Mouse (Mus musculus) thymus, adult 2 months (tissue): ENCODE data around the gene Atg4d. TPM values are rescaled to one million over a fixed set of nuclear protein-coding genes. Genes with fewer than 3 reads are reported as not detected.

ENCODE experiments used
- DNase-seq: peaks from one replicate; pipeline ENCODE4 v3.0.0; 2021
- H3K27ac ChIP-seq: fragments of 200-500 bp; 2 replicates; pipeline ENCODE4 v1.5.1; 2012; ENCODE audit warnings: low read length, control low read depth; ENCODE audit not compliant: control insufficient read depth, insufficient read depth
- H3K27me3 ChIP-seq: fragments of 200-500 bp; 2 replicates; pipeline ENCODE4 v1.6.1; 2012; ENCODE audit warnings: mild to moderate bottlenecking, low read length, moderate library complexity, mixed read lengths; ENCODE audit not compliant: control insufficient read depth, insufficient read depth
- H3K36me3 ChIP-seq: fragments of 200-500 bp; 2 replicates; pipeline ENCODE4 v1.6.1; 2012; ENCODE audit warnings: mild to moderate bottlenecking, low read length, moderate library complexity; ENCODE audit not compliant: control insufficient read depth, insufficient read depth
- H3K4me1 ChIP-seq: fragments of 200-500 bp; replicated peaks from 2 replicates; pipeline ENCODE4 v1.6.1; 2012; ENCODE audit warnings: low read length; ENCODE audit not compliant: control insufficient read depth, insufficient read depth
- H3K4me3 ChIP-seq: fragments of 200-500 bp; 2 replicates; pipeline ENCODE4 v1.5.1; 2012; ENCODE audit warnings: mild to moderate bottlenecking, low read length, control low read depth, moderate library complexity; ENCODE audit not compliant: control insufficient read depth, insufficient read depth
- CTCF ChIP-seq: fragments of 200-500 bp; IDR thresholded peaks from 2 replicates; pipeline ENCODE4 v1.5.1; 2012; ENCODE audit warnings: mild to moderate bottlenecking, control low read depth, low read length, moderate library complexity, borderline replicate concordance; ENCODE audit not compliant: control insufficient read depth, poor library complexity, insufficient read depth; ENCODE audit errors: extremely low read depth
- POLR2A ChIP-seq: fragments of 200-500 bp; IDR thresholded peaks from 2 replicates; pipeline ENCODE4 v1.6.1; 2012; ENCODE audit warnings: mild to moderate bottlenecking, low read length, control low read depth, moderate library complexity; ENCODE audit not compliant: control insufficient read depth, poor library complexity, insufficient read depth; ENCODE audit errors: extremely low read depth
- WGBS: fragments of 180-500 bp; shearing (Covaris S2); methylation state at CpG from one replicate; pipeline ENCODE4 v1.1.7; 2018; 5-methylcytosine and 5-hydroxymethylcytosine counted together
- polyA plus RNA-seq: library from polyadenylated mRNA; depleted of rRNA; stranded (reverse); fragments of >200 nt; gene quantifications from 2 replicates; pipeline ENCODE4 v1.2.3, GENCODE M21; 2012

Atg4d gene
- polyA plus RNA-seq, 1 experiment: 87.7 TPM

GRCm38 (mm10) chr9:21233366-21233765 is 31.7 kb upstream of the Atg4d start:
- H3K4me3 ChIP-seq: no peak overlapping the region
- no peaks in the 10 kb centered on the region for H3K27me3 ChIP-seq
- H3K27ac ChIP-seq: no peak overlapping the region
- TF ChIP-seq CTCF: no peak
- WGBS: 98% methylated on average over 29 of the region's 29 CpGs
- H3K4me1 ChIP-seq: peaks cover 25% of the 10 kb centered on the region
- DNase-seq: no peak
- H3K36me3 ChIP-seq: 0 out of 2 replicates have a peak, but pooled peaks cover 5% of the 10 kb centered on the region

GRCm38 (mm10) chr9:21233805-21234204 is 31.3 kb upstream of the Atg4d start:
- H3K27ac ChIP-seq: no peak overlapping the region
- H3K4me3 ChIP-seq: no peak overlapping the region
- no peaks in the 10 kb centered on the region for H3K27me3 ChIP-seq
- H3K4me1 ChIP-seq: peaks cover 25% of the 10 kb centered on the region
- TF ChIP-seq CTCF: no peak
- TF ChIP-seq POLR2A: no peak
- H3K36me3 ChIP-seq: 0 out of 2 replicates have a peak, but pooled peaks cover 5% of the 10 kb centered on the region
- no peak for DNase-seq
- WGBS: 98% methylated on average over 28 of the region's 28 CpGs

- H3K27me3 ChIP-seq: no peaks in the 10 kb centered on the region
- TF ChIP-seq CTCF: no peak
- no peak for TF ChIP-seq POLR2A
- H3K4me3 ChIP-seq: no peak overlapping the region
- whole genome bisulfite sequencing: 23% methylated on average over 4 of the region's 4 CpGs
- DNase-seq: no peak
- H3K4me1 ChIP-seq: peaks cover 25% of the 10 kb centered on the region
- peak overlapping the region; percentile 20; the same call in 1 of the 2 replicates for H3K27ac ChIP-seq
- H3K36me3 ChIP-seq: 0 out of 2 replicates have a peak, but pooled peaks cover under 1% of the 10 kb centered on the region
Observed at GRCm38 (mm10) chr9:21235341-21235740, 29.8 kb upstream of the Atg4d start.

GRCm38 (mm10) chr9:21236991-21237367 is 28.1 kb upstream of the Atg4d start:
- Histone ChIP-seq H3K27ac (0 out of 2 replicates have a peak overlapping the region, but pooled peaks have one; percentile 5), H3K27me3 (no peaks in the 10 kb centered on the region), H3K4me3 (peak overlapping the region; percentile 69), H3K36me3 (no peaks in the 10 kb centered on the region), H3K4me1 (peaks cover 25% of the 10 kb centered on the region)
- 77% methylated on average over 25 of the region's 25 CpGs for WGBS
- no peak for DNase-seq
- TF ChIP-seq POLR2A: no peak
- TF ChIP-seq CTCF: no peak

- 12% methylated on average over 19 of the region's 19 CpGs for WGBS
- peak; percentile 44 for DNase-seq
- H3K4me3 ChIP-seq: peak overlapping the region; percentile 69
- no peaks in the 10 kb centered on the region for H3K36me3 ChIP-seq
- peak overlapping the region; percentile 62 for H3K27ac ChIP-seq
- TF ChIP-seq CTCF (peak; percentile 52; the same call in 1 of the 2 replicates), POLR2A (no peak)
- H3K4me1 ChIP-seq: peaks cover 25% of the 10 kb centered on the region
- H3K27me3 ChIP-seq: no peaks in the 10 kb centered on the region
Observed at GRCm38 (mm10) chr9:21237368-21238003, 27.6 kb upstream of the Atg4d start.

GRCm38 (mm10) chr9:21238004-21238732 is 26.9 kb upstream of the Atg4d start:
- 1% methylated on average over 31 of the region's 31 CpGs for WGBS
- H3K27me3 ChIP-seq: no peaks in the 10 kb centered on the region
- H3K4me1 ChIP-seq: peaks cover 25% of the 10 kb centered on the region
- DNase-seq: no peak
- H3K27ac ChIP-seq: peak overlapping the region; percentile 62
- no peak for TF ChIP-seq CTCF
- no peak for TF ChIP-seq POLR2A
- H3K4me3 ChIP-seq: peak overlapping the region; percentile 69
- H3K36me3 ChIP-seq: no peaks in the 10 kb centered on the region
